Mouse (Mus musculus) heart, embryonic 10.5 days (tissue): ENCODE results near the gene Gm40193. TPM values are rescaled to one million over a fixed set of nuclear protein-coding genes. Genes with fewer than 3 reads are reported as not detected.

Experiments used
- DNase-seq: peaks from one replicate; pipeline ENCODE4 v3.0.0-alpha.2; 2017; ENCODE audit warnings: low spot score
- H3K27ac ChIP-seq: fragments of 300-500 bp; sonication (generic); 2 replicates; pipeline ENCODE4 v1.5.1; 2016; ENCODE audit warnings: mild to moderate bottlenecking
- H3K27me3 ChIP-seq: fragments of 300-500 bp; sonication (generic); 2 replicates; pipeline ENCODE4 v1.6.1; 2016; ENCODE audit warnings: mild to moderate bottlenecking; ENCODE audit not compliant: poor library complexity, insufficient read depth, severe bottlenecking
- H3K36me3 ChIP-seq: fragments of 300-500 bp; sonication (generic); 2 replicates; pipeline ENCODE4 v1.6.1; 2016; ENCODE audit warnings: mild to moderate bottlenecking, moderate library complexity
- H3K4me1 ChIP-seq: fragments of 300-500 bp; sonication (generic); 2 replicates; pipeline ENCODE4 v1.6.1; 2016; ENCODE audit warnings: mild to moderate bottlenecking
- H3K4me3 ChIP-seq: fragments of 300-500 bp; sonication (generic); 2 replicates; pipeline ENCODE4 v1.5.1; 2016; ENCODE audit warnings: mild to moderate bottlenecking, moderate library complexity
- H3K9me3 ChIP-seq: fragments of 300-500 bp; sonication (generic); 2 replicates; pipeline ENCODE4 v1.6.1; 2016; ENCODE audit warnings: mild to moderate bottlenecking, moderate library complexity
- whole genome bisulfite sequencing: fragments of 180-500 bp; shearing (Covaris S2); methylation state at CpG from one replicate; pipeline ENCODE4 v1.1.7; 2016; 5-methylcytosine and 5-hydroxymethylcytosine counted together
- polyA plus RNA-seq: library from polyadenylated mRNA; unstranded; fragments of >200 nt; fragmentation: Nextera tagmentation; extraction: Ambion mirVana; gene quantifications from 2 replicates; pipeline ENCODE4 v1.2.1, GENCODE M21; 2016

Gene Gm40193
- polyA plus RNA-seq, 1 experiment from 2014 or later: not detected

GRCm38 (mm10) chr11:70563470-70564275, 30.9 kb upstream of the Gm40193 start:
- peak overlapping the region; percentile 82 for H3K4me3 ChIP-seq
- 0 out of 2 replicates have a peak, but pooled peaks cover 9% of the 10 kb centered on the region for H3K36me3 ChIP-seq

GRCm38 (mm10) chr11:70562995-70563469, 30.3 kb upstream of the Gm40193 start:
- Histone ChIP-seq H3K4me1 (peaks cover 31% of the 10 kb centered on the region), H3K27me3 (no peaks in the 10 kb centered on the region), H3K9me3 (no peaks in the 10 kb centered on the region), H3K4me3 (peak overlapping the region; percentile 82), H3K27ac (peak overlapping the region; percentile 93), H3K36me3 (peaks cover 3% of the 10 kb centered on the region; the same call in 1 of the 2 replicates)
- WGBS: under 1% methylated on average over 22 of the region's 31 CpGs
- no peak for DNase-seq

More at GRCm38 (mm10) chr11:70563470-70564275, 30.9 kb upstream of the Gm40193 start:
- H3K4me1 ChIP-seq: peaks cover 31% of the 10 kb centered on the region
- no peaks in the 10 kb centered on the region for H3K9me3 ChIP-seq
- no peaks in the 10 kb centered on the region for H3K27me3 ChIP-seq
- H3K27ac ChIP-seq: peak overlapping the region; percentile 93
- DNase-seq: peak; percentile 79
- 2% methylated on average over 25 of the region's 25 CpGs for WGBS

GRCm38 (mm10) chr11:70562287-70562994, 29.7 kb upstream of the Gm40193 start, which contains the start of gene Mink1:
TSS of gene Mink1 (plus strand) at chr11:70562881.
- Histone ChIP-seq H3K9me3 (no peaks in the 10 kb centered on the region), H3K4me3 (peak within 1 kb of the TSS; percentile 82), H3K36me3 (peaks cover 9% of the 10 kb centered on the region; the same call in 1 of the 2 replicates), H3K27ac (peak within 1 kb of the TSS; percentile 93), H3K4me1 (peaks cover 31% of the 10 kb centered on the region), H3K27me3 (no peaks in the 10 kb centered on the region)
- DNase-seq: peak; percentile 95
- 0% methylated on average over 54 of the region's 57 CpGs for WGBS

- WGBS: 0% methylated on average over 2 of the region's 2 CpGs
- Histone ChIP-seq H3K4me3 (peak overlapping the region; percentile 82), H3K27me3 (no peaks in the 10 kb centered on the region), H3K36me3 (peaks cover 14% of the 10 kb centered on the region; the same call in 1 of the 2 replicates), H3K4me1 (peaks cover 29% of the 10 kb centered on the region), H3K9me3 (no peaks in the 10 kb centered on the region), H3K27ac (peak overlapping the region; percentile 93)
- no peak for DNase-seq
These were observed 29.2 kb upstream of the Gm40193 start for GRCm38 (mm10) chr11:70561937-70562286.

GRCm38 (mm10) chr11:70557545-70557944, 24.8 kb upstream of the Gm40193 start:
- Histone ChIP-seq H3K36me3 (peaks cover 37% of the 10 kb centered on the region), H3K27me3 (peaks cover 17% of the 10 kb centered on the region; the same call in 1 of the 2 replicates), H3K9me3 (no peaks in the 10 kb centered on the region), H3K27ac (no peak overlapping the region), H3K4me3 (no peak overlapping the region), H3K4me1 (peaks cover 16% of the 10 kb centered on the region)
- no peak for DNase-seq
- WGBS: 86% methylated on average over 9 of the region's 9 CpGs

- no peak overlapping the region for H3K4me3 ChIP-seq
- peaks cover 17% of the 10 kb centered on the region; the same call in 1 of the 2 replicates for H3K27me3 ChIP-seq
- no peaks in the 10 kb centered on the region for H3K9me3 ChIP-seq
- DNase-seq: no peak
- 32% methylated on average over 7 of the region's 7 CpGs for WGBS
- peaks cover 12% of the 10 kb centered on the region for H3K4me1 ChIP-seq
- H3K27ac ChIP-seq: no peak overlapping the region
- H3K36me3 ChIP-seq: peaks cover 43% of the 10 kb centered on the region
These were observed 21.2 kb upstream of the Gm40193 start for GRCm38 (mm10) chr11:70553940-70554339.

- Histone ChIP-seq H3K27ac (no peak overlapping the region), H3K36me3 (peaks cover 31% of the 10 kb centered on the region), H3K9me3 (no peaks in the 10 kb centered on the region), H3K4me3 (no peak overlapping the region), H3K4me1 (peaks cover 12% of the 10 kb centered on the region), H3K27me3 (peaks cover 17% of the 10 kb centered on the region; the same call in 1 of the 2 replicates)
- WGBS: 85% methylated on average over 8 of the region's 8 CpGs
- no peak for DNase-seq
These were observed 18.8 kb upstream of the Gm40193 start for GRCm38 (mm10) chr11:70551526-70551925.

- H3K36me3 ChIP-seq: peaks cover 21% of the 10 kb centered on the region
- no peak overlapping the region for H3K27ac ChIP-seq
- H3K27me3 ChIP-seq: peaks cover 8% of the 10 kb centered on the region; the same call in 1 of the 2 replicates
- DNase-seq: no peak
- peaks cover 31% of the 10 kb centered on the region for H3K4me1 ChIP-seq
- WGBS: 39% methylated on average over 7 of the region's 7 CpGs
- H3K4me3 ChIP-seq: peak overlapping the region; percentile 24; the same call in 1 of the 2 replicates
- H3K9me3 ChIP-seq: no peaks in the 10 kb centered on the region
These were observed 11.8 kb upstream of the Gm40193 start for GRCm38 (mm10) chr11:70544496-70544895.

- no peak overlapping the region for H3K27ac ChIP-seq
- no peaks in the 10 kb centered on the region for H3K9me3 ChIP-seq
- H3K36me3 ChIP-seq: peaks cover 17% of the 10 kb centered on the region
- peaks cover 8% of the 10 kb centered on the region; the same call in 1 of the 2 replicates for H3K27me3 ChIP-seq
- WGBS: 68% methylated on average over 5 of the region's 5 CpGs
- DNase-seq: no peak
- no peak overlapping the region for H3K4me3 ChIP-seq
- H3K4me1 ChIP-seq: peaks cover 34% of the 10 kb centered on the region
These were observed 8.7 kb upstream of the Gm40193 start for GRCm38 (mm10) chr11:70541415-70541814.

GRCm38 (mm10) chr11:70540928-70541327, 8.2 kb upstream of the Gm40193 start:
- Histone ChIP-seq H3K4me1 (peaks cover 34% of the 10 kb centered on the region), H3K9me3 (no peaks in the 10 kb centered on the region), H3K36me3 (peaks cover 13% of the 10 kb centered on the region), H3K27ac (peak overlapping the region; percentile 90), H3K4me3 (peak overlapping the region; percentile 75), H3K27me3 (peaks cover 8% of the 10 kb centered on the region; the same call in 1 of the 2 replicates)
- 82% methylated on average over 7 of the region's 7 CpGs for WGBS
- no peak for DNase-seq

- H3K4me3 ChIP-seq: peak within 1 kb of the TSS; percentile 75
- peak within 1 kb of the TSS; percentile 90 for H3K27ac ChIP-seq
- peaks cover 34% of the 10 kb centered on the region for H3K4me1 ChIP-seq
- no peaks in the 10 kb centered on the region for H3K9me3 ChIP-seq
- DNase-seq: peak; percentile 95
- peaks cover 8% of the 10 kb centered on the region; the same call in 1 of the 2 replicates for H3K27me3 ChIP-seq
- WGBS: under 1% methylated on average over 63 of the region's 65 CpGs
- H3K36me3 ChIP-seq: peaks cover 10% of the 10 kb centered on the region
These were observed 7.3 kb upstream of the Gm40193 start, which contains the start of gene Pld2 for GRCm38 (mm10) chr11:70539877-70540587. TSS of gene Pld2 (plus strand) at chr11:70540064.

GRCm38 (mm10) chr11:70539423-70539822, 6.7 kb upstream of the Gm40193 start:
- H3K36me3 ChIP-seq: peaks cover 9% of the 10 kb centered on the region; the same call in 1 of the 2 replicates
- no peak for DNase-seq
- peaks cover 8% of the 10 kb centered on the region; the same call in 1 of the 2 replicates for H3K27me3 ChIP-seq
- H3K4me1 ChIP-seq: peaks cover 28% of the 10 kb centered on the region
- peak overlapping the region; percentile 90 for H3K27ac ChIP-seq
- H3K9me3 ChIP-seq: no peaks in the 10 kb centered on the region
- whole genome bisulfite sequencing: 20% methylated on average over 9 of the region's 9 CpGs
- peak overlapping the region; percentile 75 for H3K4me3 ChIP-seq
